Mouse (Mus musculus): ENCODE measurements around the gene Egln2. TPM values are rescaled to one million over a fixed set of nuclear protein-coding genes. Genes with fewer than 3 reads are reported as not detected.
A peak's percentile ranks its signal among the peaks of the same experiment; 100 is the strongest.

The Egln2 gene
- polyA plus RNA-seq, 1 experiment from 2014 or later, result 73.0 TPM

DNA sequence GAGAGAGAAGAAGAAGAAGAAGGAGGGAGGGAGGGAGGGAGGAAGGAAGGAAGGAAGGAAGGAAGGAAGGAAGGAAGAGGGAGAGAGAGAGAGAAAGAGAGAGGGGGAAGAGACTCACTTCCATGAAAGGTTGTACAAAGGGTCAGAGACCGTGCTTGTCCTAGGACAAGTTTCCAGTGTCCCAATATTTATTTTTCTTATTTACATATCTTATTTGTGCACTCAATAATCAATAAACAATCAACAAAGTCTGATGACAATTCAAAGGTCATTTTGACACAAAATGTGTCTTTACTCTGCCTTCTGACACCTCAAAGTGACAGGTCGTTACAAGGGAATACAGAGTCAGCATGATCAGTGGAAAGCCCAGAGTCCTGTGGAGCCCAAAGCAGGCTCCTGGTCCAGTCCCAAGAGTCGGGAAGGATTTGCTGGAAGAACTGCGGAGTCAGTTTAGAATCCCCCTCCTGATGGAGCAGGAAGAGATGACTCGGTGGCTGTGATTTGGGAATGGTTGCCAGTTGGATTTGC is 42.2 kb downstream of the Egln2 start:
- Histone ChIP-seq H3K4me3 (no peak overlapping the region), H3K9me3 (no peaks in the 10 kb centered on the region), H3K36me3 (no peaks in the 10 kb centered on the region), H3K4me1 (0 out of 2 replicates have a peak, but pooled peaks cover 4% of the 10 kb centered on the region), H3K27ac (no peak overlapping the region), H3K27me3 (ENCODE audit: insufficient read depth, poor library complexity, severe bottlenecking) (no peaks in the 10 kb centered on the region)
- DNase-seq (ENCODE audit: low spot score), result no peak
- 62% methylated on average over 5 of the region's 5 CpGs for WGBS

- H3K27me3 ChIP-seq (ENCODE audit: insufficient read depth, poor library complexity, severe bottlenecking), result no peaks in the 10 kb centered on the region
- no peak within 1 kb of the TSS for H3K4me3 ChIP-seq
- no peak within 1 kb of the TSS for H3K27ac ChIP-seq
- H3K9me3 ChIP-seq, result no peaks in the 10 kb centered on the region
- no peaks in the 10 kb centered on the region for H3K4me1 ChIP-seq
- DNase-seq (ENCODE audit: low spot score), result no peak
- H3K36me3 ChIP-seq, result no peaks in the 10 kb centered on the region
Measured at GRCm38 (mm10) chr7:27119676-27120075, 46.9 kb downstream of the Egln2 start, which contains the start of gene Cyp2f2. Cyp2f2 (plus strand) TSS chr7:27119909.

DNA sequence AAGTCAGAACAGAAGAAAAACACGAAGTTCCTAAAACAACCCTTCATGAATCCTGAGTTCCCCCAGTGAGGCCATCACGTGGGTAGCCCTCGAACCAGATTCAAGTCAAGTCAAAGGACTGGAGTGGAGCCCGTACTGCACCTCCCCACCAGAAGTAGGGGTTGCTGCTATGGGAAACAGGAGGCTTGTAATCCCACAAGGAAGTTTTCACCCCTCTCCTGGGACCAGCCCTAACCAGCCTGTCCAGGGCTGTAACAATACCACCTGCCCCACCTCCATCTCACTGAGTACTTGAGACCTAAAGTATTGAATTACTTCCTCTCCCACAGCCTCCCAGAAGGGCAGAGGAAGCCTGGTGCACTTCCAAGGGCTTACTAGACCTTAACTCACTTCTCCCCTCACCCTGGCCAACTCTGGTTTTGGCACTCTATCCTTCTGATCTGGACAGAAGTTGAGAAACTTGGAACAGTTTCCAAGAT is 48.5 kb downstream of the Egln2 start:
- H3K4me3 ChIP-seq, result no peak overlapping the region
- H3K36me3 ChIP-seq, result no peaks in the 10 kb centered on the region
- no peaks in the 10 kb centered on the region for H3K9me3 ChIP-seq
- H3K27ac ChIP-seq, result no peak overlapping the region
- H3K27me3 ChIP-seq (ENCODE audit: insufficient read depth, poor library complexity, severe bottlenecking), result no peaks in the 10 kb centered on the region
- WGBS, result 68% methylated on average over 4 of the region's 4 CpGs
- no peaks in the 10 kb centered on the region for H3K4me1 ChIP-seq
- no peak for DNase-seq (ENCODE audit: low spot score)

- 63% methylated on average over 3 of the region's 3 CpGs for WGBS
- no peaks in the 10 kb centered on the region for H3K4me1 ChIP-seq
- no peak for DNase-seq (ENCODE audit: low spot score)
- no peaks in the 10 kb centered on the region for H3K36me3 ChIP-seq
- no peaks in the 10 kb centered on the region for H3K9me3 ChIP-seq
- no peaks in the 10 kb centered on the region for H3K27me3 ChIP-seq (ENCODE audit: insufficient read depth, poor library complexity, severe bottlenecking)
- no peak overlapping the region for H3K4me3 ChIP-seq
- no peak overlapping the region for H3K27ac ChIP-seq
Measured at GRCm38 (mm10) chr7:27111987-27112386, 54.6 kb downstream of the Egln2 start.

GRCm38 (mm10) chr7:27111038-27111437 is 55.6 kb downstream of the Egln2 start:
- Histone ChIP-seq H3K27ac (no peak overlapping the region), H3K4me1 (no peaks in the 10 kb centered on the region), H3K9me3 (no peaks in the 10 kb centered on the region), H3K27me3 (ENCODE audit: insufficient read depth, poor library complexity, severe bottlenecking) (no peaks in the 10 kb centered on the region), H3K4me3 (no peak overlapping the region), H3K36me3 (no peaks in the 10 kb centered on the region)
- WGBS, result 82% methylated on average over 1 of the region's 1 CpGs
- no peak for DNase-seq (ENCODE audit: low spot score)

GRCm38 (mm10) chr7:27110327-27110726 is 56.3 kb downstream of the Egln2 start:
- H3K9me3 ChIP-seq, result no peaks in the 10 kb centered on the region
- H3K4me1 ChIP-seq, result no peaks in the 10 kb centered on the region
- DNase-seq (ENCODE audit: low spot score), result no peak
- no peaks in the 10 kb centered on the region for H3K36me3 ChIP-seq
- no peaks in the 10 kb centered on the region for H3K27me3 ChIP-seq (ENCODE audit: insufficient read depth, poor library complexity, severe bottlenecking)
- H3K4me3 ChIP-seq, result no peak overlapping the region
- no peak overlapping the region for H3K27ac ChIP-seq

MicroRNAs within 50 kb of the gene (microRNA counts, 519-probe panel; counts per million panel counts)
- microRNA mmu-miR-1191, result not detected

Small RNAs within 50 kb of the gene (microRNA-seq; reads per million reads assigned to microRNA genes)
- gene Mir1191 (7.6 reads per million, percentile 22 among the genes with 10 or more reads in this experiment), gene Mir3101 (0.76 reads per million)

Other genes starting within 250 kb of the Egln2 start
- gene Cyp2a22, start 227.4 kb downstream of the Egln2 start, polyA plus RNA-seq (2016; fragmentation: Nextera tagmentation; extraction: Ambion mirVana), result not detected in 2 replicates
- gene Cyp2a12, start 137.7 kb downstream of the Egln2 start, polyA plus RNA-seq (2016; fragmentation: Nextera tagmentation; extraction: Ambion mirVana), result not detected in 2 replicates
- gene Cyp2f2, start 46.9 kb downstream of the Egln2 start, polyA plus RNA-seq (2016; fragmentation: Nextera tagmentation; extraction: Ambion mirVana), result not detected in 2 replicates
- 0.11 TPM in 1 of 2 replicates, not detected in the other for gene Cyp2t4, start 13.1 kb downstream of the Egln2 start, polyA plus RNA-seq (2016; fragmentation: Nextera tagmentation; extraction: Ambion mirVana)
- 59.4 and 63.2 TPM in 2 replicates for gene Rab4b, start 12.1 kb upstream of the Egln2 start, polyA plus RNA-seq (2016; fragmentation: Nextera tagmentation; extraction: Ambion mirVana)
- gene Gm21983, start 14.3 kb upstream of the Egln2 start, polyA plus RNA-seq (2016; fragmentation: Nextera tagmentation; extraction: Ambion mirVana), result not detected in 2 replicates
- 1.0 and 1.5 TPM in 2 replicates for gene Mia, start 14.4 kb upstream of the Egln2 start, polyA plus RNA-seq (2016; fragmentation: Nextera tagmentation; extraction: Ambion mirVana)
- 3.1 and 3.2 TPM in 2 replicates for gene BC024978, start 29.0 kb upstream of the Egln2 start, polyA plus RNA-seq (2016; fragmentation: Nextera tagmentation; extraction: Ambion mirVana)
- gene Snrpa, start 29.5 kb upstream of the Egln2 start, polyA plus RNA-seq (2016; fragmentation: Nextera tagmentation; extraction: Ambion mirVana), result 227 and 298 TPM in 2 replicates
- 3.4 and 5.0 TPM in 2 replicates for gene Itpkc, start 61.9 kb upstream of the Egln2 start, polyA plus RNA-seq (2016; fragmentation: Nextera tagmentation; extraction: Ambion mirVana)
- gene Coq8b, start 66.2 kb upstream of the Egln2 start, polyA plus RNA-seq (2016; fragmentation: Nextera tagmentation; extraction: Ambion mirVana), result 12.3 and 13.9 TPM in 2 replicates
- 7.0 and 9.6 TPM in 2 replicates for gene Numbl, start 91.6 kb upstream of the Egln2 start, polyA plus RNA-seq (2016; fragmentation: Nextera tagmentation; extraction: Ambion mirVana)
- 19.2 and 23.6 TPM in 2 replicates for gene Ltbp4, start 170.9 kb upstream of the Egln2 start, polyA plus RNA-seq (2016; fragmentation: Nextera tagmentation; extraction: Ambion mirVana)
- gene Shkbp1, start 189.2 kb upstream of the Egln2 start, polyA plus RNA-seq (2016; fragmentation: Nextera tagmentation; extraction: Ambion mirVana), result 48.3 and 50.4 TPM in 2 replicates
- 1.3 and 2.1 TPM in 2 replicates for gene Gm20479, start 190.6 kb upstream of the Egln2 start, polyA plus RNA-seq (2016; fragmentation: Nextera tagmentation; extraction: Ambion mirVana)